Mouse (Mus musculus) megakaryocyte-erythroid progenitor cell, adult 5-6 weeks (primary cell): ENCODE data around the gene Ccdc188. TPM values are rescaled to one million over a fixed set of nuclear protein-coding genes. Genes with fewer than 3 reads are reported as not detected.
"Not testable (repeated sequence)": the region's sequence is repeated elsewhere in the genome, so short reads cannot be mapped to it uniquely, and the experiment has no call there.

Experiments
- ATAC-seq: replicated peaks from 2 replicates; pipeline ENCODE4 v1.8.0; 2016; ENCODE audit warnings: mild to moderate bottlenecking, inconsistent platforms; ENCODE audit not compliant: severe bottlenecking, poor library complexity, low FRiP score, low TSS enrichment
- total RNA-seq, 2 experiments: library from RNA; stranded (forward) in 1 of 2; stranded (reverse) in 1 of 2; fragments of 200-1000, 215-1000 nt in 1 of 2; fragments of >200 nt in 1 of 2; fragmentation: Nextera tagmentation in 1 of 2; gene quantifications; 2 replicates each; pipeline ENCODE4 v1.2.3; 2014 to 2017

Ccdc188 gene
- not detected in 2 replicates for total RNA-seq (2014; fragmentation: Nextera tagmentation)
- total RNA-seq (2017) = not detected in 2 replicates

- ATAC-seq = no peak
Observed at GRCm38 (mm10) chr16:18217579-18217978, at the start of gene Ccdc188. Gene Ccdc188 (plus strand): TSS chr16:18217879.

- no peak for ATAC-seq
Observed at GRCm38 (mm10) chr16:18169156-18169555, 48.5 kb upstream of the Ccdc188 start.

DNA sequence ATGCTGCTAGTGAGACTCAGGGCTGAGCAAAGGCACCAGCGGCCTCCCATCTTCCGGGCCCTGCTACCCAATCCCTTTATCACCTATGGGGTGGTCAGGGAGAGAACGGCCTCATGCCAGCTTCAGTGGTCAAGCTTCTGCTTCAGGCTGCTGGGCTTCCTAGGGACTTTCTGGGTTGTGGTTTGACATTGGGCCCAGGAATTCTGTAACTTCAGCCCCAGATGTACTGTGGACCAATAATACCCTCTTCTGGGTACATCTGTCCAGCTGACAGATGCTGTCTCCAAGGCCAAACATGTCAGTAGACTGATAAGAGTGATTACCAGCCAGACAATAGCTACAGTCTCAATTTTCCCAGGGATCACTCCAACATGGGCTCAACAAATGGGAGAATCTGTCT lies 47.9 kb upstream of the Ccdc188 start:
- no peak for ATAC-seq

DNA sequence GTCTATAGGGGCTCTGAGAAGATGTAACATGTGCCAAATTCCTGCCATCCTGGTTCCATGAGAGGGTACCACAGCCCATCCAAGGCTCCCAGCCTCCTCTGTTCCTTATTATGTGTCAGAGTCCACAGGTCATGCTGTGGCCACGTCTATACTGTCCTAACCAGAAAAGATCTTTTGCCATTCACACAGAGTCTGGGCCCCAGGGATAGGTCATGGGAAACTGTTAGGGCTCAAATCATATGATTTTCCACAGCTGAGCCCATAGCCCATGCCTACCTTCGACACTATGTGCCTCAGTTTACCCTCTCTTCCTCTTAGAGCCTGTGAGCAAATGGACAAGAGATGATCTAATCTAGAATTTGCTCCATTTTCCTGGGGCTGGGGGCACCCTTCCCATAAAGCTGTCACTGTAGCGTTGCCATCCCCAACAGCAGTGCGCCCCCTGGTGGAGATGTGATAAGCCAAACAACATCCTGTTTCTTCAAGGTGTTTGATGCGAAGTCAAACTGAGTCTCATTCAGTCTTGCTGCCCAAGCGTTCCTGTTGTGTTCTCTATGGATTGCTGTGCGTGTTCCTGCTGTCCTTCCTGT lies 45.3 kb upstream of the Ccdc188 start:
- ATAC-seq = peak; percentile 53

- no peak for ATAC-seq
Observed at GRCm38 (mm10) chr16:18173231-18173630, 44.4 kb upstream of the Ccdc188 start.

DNA sequence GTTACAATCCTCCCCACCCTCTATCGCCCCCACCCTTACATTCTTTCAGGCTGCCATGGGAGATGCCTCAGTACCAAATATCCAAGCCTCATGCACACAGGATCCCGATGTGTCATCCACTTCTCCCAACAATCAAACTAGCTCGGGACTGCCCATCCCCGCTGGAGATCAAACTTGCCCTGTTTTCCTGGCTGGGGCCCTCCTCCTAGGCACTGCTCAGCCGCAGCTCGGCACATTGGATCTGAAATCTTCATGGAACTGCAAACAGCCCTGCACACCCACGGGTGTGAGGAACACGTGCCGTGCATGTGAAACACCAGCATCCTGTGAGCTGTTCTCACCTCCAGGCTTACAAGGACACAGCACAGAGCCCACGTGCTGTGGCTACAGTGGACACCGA lies 43.9 kb upstream of the Ccdc188 start:
- ATAC-seq = no peak

GRCm38 (mm10) chr16:18175817-18176541 lies 41.7 kb upstream of the Ccdc188 start:
- ATAC-seq = no peak

DNA sequence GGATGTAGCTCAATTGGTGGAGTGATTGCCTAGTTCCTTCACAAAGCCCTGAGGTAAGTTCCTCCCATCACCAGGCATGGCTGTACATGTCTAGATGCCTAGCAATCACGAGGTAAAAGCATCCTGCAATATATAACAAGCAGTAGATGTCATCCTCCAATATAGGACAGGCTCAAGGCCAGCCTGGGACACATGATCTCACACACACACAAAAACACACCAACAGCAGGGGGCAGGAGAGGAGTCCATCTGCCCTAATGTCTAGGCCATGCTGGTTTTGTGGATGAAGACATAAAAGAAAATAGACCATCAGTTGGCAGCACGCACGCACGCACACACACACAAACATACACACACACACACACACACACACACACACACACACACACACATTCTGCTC lies 40.9 kb upstream of the Ccdc188 start:
- ATAC-seq = 0 out of 2 replicates have a peak, but pooled peaks have one; percentile 13

GRCm38 (mm10) chr16:18179591-18179990 lies 38.1 kb upstream of the Ccdc188 start:
- no peak for ATAC-seq

GRCm38 (mm10) chr16:18181398-18181797 lies 36.3 kb upstream of the Ccdc188 start:
- ATAC-seq = no peak

- ATAC-seq = no peak
Observed at GRCm38 (mm10) chr16:18182766-18183165, 34.9 kb upstream of the Ccdc188 start.

DNA sequence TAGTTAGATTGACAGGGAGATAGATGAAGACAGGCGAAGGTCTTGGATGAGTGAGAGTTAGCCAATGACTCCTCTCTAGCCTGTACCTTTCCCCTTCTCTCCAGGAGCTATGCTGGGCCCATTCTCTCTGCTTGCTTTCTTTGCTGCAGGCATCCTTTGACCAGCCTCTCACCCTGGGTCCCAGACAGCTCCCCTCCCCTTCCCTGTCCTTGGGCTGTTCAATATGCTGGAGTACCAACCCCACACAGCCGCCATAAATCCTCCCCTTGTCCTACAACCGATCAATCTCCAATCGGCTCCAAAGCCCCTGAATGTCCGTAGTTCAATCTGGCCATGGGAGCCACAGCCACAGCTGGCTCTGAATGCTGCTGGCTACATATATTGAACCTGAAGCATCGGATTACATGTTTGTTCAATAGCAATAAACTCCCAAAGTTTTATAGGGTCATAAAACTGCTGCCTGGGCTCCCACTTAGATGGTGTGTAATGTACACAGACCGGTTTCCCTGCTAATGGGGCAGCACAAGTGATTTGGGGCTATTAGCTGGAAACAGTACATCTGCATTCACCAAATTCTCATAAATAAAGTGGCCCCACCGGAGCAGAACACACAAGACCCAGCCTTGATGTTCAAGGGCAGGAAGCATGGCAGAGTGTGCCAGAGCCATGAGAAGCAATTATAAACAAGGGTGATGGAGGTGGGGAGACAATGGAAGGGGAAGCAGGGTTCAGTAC lies 31.8 kb upstream of the Ccdc188 start:
- no peak for ATAC-seq

DNA sequence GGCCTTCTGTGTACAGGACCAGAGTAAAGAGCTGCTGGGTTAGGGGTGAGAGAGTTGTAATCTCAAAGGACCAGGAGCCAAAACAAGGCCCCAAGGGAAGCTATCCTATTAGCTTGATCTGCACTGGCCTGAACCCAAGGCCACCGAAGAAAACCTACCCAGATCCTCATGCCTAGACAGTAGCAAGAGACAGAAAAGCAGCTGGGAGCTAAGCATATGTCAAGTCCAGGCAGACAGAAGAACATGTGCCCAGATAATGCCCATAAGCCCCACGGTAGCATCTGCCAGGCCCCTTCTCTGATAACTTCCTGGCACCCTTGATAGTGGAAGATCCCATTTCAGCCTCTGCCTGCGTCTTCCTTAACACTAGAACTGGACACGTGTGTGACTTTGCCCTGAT lies 30.9 kb upstream of the Ccdc188 start:
- ATAC-seq = peak; percentile 53

GRCm38 (mm10) chr16:18187221-18187620 lies 30.5 kb upstream of the Ccdc188 start:
- 0 out of 2 replicates have a peak, but pooled peaks have one; percentile 6 for ATAC-seq

GRCm38 (mm10) chr16:18191006-18191405 lies 26.7 kb upstream of the Ccdc188 start:
- ATAC-seq = no peak

DNA sequence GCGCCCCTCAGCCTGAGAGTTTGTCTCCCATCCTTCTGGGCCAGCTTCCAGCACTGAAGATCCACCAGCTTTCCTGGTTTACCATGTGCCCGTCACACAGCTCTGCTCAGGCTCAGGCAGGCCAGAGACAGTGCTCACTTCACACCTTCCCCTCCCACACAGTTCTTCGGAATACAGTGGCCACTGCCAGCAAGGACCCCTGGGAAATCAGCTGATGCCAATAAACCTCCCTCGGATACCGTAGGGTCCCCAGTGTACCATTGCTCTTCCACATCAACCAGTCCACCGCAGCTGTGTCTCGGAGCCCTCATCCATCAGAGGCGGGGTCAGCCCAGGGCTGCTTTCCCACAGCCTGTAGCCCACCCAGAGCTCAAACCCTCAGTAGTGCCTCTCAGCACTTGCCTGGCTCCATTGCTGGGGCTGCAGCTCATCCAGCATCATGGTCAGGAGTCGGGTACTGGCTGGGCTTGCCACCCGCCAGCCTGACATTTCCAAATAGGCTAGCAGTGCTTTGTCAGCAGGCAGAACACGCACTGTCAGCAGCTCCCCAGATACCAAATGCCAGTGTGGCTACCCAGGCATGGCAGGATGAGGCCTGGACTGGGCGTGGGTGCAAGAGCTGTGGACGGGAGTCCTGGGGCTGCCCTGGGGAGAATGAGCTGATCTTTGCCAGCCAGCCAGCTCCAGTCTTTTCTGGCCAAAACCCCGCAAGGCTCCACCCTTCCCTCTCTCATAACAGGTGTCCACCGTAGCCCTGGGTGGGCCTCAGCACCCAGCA lies 23.3 kb upstream of the Ccdc188 start:
- no peak for ATAC-seq

DNA sequence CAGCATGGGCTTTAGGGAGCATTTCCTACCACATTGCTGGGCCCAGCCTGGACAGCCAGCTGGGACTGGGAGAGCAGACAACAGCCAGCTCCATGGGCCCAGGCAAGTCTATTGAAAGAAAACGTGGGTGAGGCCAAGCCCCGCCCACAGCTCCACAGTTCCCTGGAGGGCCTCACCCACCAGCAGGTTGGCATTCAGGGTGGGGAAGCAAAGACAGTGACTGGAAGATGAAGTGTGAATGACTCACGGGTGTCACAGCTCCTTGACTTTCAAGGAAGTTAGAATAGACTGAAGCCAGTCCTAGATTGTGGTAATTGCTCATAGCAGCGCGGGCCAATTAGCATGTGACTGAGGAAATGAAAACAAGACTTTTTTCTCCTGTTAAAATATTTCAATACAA lies 22.6 kb upstream of the Ccdc188 start:
- ATAC-seq = no peak

DNA sequence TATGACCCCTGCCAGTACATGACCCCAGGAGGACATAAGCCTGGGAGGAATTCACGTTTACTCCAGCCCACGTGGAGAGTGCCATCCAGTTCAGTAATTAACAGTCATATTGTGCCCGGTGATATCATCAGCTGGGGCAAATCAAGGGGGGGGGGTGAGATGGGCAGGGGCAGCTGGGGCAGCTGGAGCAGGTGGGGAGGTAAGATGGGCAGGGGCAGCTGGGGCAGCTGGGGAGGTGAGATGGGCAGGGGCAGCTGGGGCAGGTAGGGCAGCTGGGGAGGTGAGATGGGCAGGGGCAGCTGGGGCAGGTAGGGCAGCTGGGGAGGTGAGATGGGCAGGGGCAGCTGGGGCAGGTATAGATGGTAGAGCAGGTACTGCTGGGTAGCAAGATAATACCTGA lies 22.1 kb upstream of the Ccdc188 start:
- ATAC-seq = not testable (repeated sequence)

GRCm38 (mm10) chr16:18197881-18198280 lies 19.8 kb upstream of the Ccdc188 start:
- ATAC-seq = no peak
